Mouse (Mus musculus): ENCODE results near the gene Fktn.
"Not testable (repeated sequence)": the region's sequence is repeated elsewhere in the genome, so short reads cannot be mapped to it uniquely, and the experiment has no call there.

The Fktn gene

DNA sequence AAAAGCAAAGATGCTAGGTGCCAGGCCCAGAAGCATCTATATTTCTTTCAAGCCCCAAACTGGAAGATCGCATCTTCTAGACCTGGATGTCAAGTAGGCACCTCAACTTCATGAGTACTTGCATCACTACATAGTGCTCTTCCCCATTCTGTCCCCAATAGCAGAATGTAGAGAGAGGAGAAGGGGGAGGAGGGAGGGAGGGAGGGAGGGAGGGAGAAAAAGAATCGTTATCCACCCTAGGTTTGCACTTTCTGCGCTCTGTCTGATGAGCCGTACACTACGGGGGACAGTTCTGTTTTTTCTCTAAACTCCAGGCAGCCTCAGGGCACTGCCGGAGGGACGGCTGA lies at the start of gene Fktn:
Fktn (plus strand) TSS at position 295 of the 347 bp plus-strand sequence.
- DNase-seq = no peak

DNA sequence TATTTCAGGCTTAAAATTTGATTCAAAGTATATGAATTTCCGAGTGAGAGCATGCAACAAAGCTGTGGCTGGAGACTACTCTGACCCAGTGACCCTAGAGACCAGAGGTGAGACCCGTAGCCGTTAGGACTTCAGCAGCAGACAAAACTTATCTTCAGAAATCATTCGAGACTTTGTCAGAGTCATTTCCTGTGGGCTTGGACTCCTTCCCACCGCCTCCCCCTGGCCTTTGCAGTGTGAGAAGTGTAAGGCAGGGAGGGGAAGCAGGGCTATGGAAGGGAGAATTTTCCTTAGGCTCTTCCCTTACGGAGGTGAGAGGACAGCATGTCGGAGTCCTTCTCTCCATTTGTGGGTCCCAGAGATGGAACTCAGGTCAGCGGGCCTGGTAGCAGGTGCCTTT lies 31.7 kb upstream of the Fktn start:
- peak in 1 of 2 experiments; percentile 16 for DNase-seq

DNA sequence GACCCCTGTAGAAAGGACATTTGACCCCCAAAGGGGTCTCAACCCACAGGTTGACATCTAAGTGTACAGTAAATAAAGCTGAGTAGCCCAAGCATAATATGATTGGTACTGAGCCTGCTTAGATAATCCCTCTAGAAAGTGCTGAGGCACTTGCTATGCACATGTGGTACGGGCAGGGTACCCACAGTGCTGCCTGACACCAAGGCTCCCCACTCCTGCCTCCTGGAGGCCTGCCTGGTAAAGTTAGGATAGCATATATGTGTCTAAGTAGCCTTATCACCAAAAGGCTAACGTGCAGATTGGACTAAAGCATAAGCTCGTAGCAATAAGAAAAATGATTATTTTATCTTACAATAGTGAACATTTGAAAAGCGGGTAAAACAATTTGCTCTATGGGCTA lies 24.8 kb upstream of the Fktn start:
- no peak for DNase-seq

DNA sequence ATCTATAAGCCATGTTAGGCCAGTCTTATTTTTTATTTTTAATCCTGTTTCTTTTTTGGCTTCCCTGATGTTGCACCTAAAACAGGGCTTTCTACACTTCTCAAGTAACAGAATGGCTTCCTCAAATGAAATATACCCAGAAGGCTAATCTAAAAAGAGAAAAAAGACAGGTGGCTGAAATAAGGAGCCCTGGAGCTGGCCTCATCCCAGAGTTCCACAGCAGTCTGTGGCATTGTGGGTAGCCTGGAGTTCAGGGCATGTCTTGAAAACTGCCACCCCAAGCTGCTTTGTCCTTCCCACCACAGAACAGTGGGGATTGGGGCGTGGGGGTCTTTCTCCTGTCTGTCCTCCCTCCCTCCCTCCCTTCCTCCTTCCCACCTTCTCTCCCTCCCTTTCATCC lies 22.4 kb upstream of the Fktn start:
- no peak for DNase-seq

DNA sequence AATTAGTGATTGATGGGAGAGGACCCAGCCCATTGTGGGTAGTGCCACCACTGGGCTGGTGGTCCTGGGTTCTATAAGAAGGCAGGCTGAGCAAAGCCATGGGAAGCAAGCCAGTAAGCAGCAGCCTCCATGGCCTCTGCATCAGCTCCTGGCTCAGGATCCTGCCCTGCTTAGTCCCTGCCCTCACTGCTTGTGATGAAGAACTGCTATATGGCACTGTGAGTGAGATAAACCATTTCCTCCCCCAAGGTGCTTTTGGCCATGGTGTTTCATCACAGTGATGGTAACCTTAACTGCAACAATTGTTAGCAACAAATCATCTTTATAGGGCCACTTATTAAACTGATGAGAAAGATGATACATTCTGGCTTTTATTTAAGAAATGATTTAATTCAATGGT lies 4.6 kb upstream of the Fktn start:
- not testable (repeated sequence) for DNase-seq

DNA sequence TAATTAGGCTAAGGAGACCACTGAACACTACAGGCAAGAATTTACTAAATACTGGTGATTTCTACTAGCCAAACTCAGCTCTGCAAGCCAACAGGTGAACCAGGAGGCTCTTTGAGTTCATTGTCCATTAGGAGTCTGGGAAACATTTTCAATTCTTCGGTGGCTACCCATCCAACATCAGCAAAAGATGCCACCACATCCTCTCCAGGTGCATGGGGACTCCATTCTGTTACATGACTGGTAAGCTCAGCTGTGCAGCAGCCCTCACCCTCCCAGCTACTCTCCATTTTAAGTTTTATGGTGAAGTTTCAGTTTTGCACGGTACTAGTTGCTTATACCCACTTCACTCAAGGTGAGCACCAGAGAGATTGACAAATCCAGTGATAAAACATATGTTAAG lies 3.8 kb upstream of the Fktn start:
- DNase-seq = no peak

DNA sequence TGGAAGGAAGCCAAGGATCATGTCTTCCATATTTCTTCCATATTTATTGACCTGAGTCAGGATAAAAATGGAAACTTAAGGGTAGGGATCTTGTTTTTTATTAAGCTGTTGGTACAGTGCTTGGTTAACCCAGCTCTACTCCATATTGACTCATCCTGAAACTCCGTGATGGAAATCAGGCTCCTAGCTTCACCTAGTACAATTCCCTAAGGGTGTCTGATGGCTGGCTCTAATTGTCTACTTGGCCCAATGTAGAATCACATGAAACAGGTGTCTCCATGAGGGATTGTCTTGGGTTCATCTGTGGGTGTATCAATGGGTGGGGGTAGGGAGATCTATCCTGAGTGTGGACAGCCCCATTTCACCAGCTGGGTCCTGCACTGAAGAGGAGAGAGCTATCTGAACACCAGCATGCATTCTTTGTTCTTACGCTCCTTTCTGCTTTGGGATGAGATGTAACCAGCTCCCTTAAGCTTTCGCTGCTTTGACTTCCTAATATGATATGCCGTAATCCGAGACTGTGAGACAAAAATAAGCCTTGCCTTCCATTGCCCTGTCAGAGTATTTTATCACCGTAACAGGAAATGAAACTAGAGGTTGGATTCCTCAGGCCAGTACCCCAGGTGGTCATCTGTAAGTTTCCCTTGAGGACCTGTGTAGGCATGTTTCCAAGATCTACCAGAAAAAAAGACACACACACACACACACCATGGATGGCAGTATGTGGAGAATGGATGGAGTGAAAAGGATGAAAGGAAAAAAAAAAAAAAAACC lies 3.1 kb upstream of the Fktn start:
- DNase-seq = no peak

DNA sequence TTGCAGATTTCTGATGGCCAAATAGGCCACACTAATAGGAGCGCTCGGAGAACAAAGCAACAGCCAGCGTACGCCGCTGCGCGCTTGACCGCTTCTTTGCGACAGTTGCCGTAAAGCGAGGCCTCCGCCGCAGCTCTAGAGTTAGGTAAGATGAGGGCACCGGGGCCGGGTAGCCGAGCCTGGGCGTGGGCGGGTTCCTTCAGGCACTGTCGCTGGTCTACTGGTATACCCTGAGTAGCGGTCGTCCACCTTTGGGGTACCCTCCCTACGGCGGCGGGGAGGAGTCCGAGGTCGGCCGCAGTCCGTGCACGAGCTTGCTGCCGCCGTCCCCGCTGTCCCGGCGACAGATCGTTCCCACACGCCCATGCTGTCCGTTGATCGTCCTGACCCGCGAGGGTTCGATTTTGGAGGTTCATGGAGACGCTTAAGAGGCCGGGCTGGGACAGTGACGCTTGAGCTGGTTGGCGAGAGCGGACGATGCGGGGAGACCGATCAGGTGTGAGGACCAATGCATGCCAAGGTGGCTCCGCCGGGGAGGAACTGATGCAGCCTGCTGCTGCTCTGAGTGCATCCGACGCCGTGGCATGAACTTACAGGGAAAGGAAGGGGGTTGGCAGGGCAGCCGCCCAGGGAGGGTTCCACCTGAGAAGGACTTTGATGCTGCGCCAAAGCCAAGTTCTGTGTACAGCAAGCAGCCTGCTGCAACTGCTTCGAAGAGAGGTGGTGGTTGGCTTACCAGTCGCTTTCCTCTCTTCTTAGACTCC lies 435 bp downstream of the Fktn start:
- DNase-seq = peak; percentile 94 to 96

DNA sequence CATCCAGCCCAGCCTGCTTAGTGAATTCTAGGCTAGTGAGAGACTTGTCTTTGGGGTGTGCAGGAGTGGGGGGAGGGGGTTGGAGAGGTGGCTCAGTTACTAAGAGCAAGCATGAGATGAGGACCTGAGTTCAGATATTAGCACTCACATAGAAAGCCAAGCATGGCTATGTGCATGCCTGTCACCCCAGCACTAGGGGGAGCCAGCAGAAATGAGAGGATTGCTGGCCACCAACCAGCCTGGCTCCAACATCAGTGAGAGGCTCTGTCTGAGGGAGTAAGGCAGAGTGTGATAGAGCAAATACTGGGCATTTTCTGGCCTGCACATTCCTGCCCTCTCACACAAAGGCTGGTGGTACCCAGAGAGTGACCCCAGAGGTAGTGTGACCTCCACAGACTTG lies 2.2 kb downstream of the Fktn start:
- DNase-seq = peak; percentile 17 to 51

DNA sequence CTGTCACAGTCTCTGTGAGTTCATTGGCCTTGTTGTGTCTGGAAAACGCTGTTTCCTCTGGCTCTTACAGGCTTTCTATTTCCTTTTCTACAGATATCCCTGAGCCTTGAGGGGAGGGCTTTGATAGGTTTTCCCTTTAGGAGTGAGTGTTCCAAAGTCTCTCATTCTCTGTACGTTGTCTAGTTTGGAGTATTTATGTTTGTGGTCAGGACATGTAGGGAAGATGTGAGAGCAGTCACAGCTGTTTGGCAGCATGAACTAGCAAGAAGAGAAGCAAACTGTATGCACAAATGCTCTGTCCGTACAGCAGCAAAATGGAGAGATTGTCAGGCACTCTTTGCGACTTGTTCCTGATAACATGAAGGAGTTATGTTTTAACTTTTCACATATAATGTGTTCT lies 3.7 kb downstream of the Fktn start:
- DNase-seq = no peak

DNA sequence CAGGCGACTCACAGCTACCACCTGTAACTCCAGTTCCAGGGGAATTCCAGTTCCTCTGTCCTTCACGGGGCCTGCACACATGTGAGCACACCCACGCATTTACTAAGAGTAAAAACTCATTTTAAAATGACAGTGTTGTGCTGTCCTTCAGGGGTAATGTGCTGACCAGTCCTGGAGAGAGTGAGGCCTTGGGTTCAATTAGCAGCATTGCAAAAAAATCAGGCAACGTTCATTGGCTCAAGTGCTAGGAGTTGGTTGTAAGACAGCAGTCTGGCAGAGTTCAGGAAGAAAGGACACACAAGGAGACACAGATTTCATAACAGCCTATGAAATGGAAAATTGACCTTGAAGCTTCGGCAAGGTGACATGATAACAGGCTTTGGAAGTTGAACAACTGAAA lies 4.5 kb downstream of the Fktn start:
- no peak for DNase-seq

DNA sequence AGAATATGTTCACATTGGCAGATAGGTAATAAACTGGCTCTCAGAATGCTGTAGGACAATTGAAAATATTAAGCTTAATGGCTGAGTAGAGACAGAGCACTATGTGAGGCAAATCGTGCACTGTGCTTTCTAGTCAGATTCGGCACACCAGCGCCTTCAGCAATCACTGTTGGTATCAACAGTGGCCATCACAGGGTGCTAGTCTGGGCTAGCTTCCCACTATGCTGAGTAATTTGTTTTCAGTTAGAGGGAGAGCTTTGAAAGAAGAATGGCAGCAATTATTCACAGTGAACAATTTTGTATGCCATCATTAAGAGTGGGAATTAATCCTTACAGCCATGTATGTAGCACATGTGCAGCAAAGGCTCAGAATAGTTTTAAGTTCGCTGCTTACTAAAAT lies 8.7 kb downstream of the Fktn start:
- DNase-seq = no peak

DNA sequence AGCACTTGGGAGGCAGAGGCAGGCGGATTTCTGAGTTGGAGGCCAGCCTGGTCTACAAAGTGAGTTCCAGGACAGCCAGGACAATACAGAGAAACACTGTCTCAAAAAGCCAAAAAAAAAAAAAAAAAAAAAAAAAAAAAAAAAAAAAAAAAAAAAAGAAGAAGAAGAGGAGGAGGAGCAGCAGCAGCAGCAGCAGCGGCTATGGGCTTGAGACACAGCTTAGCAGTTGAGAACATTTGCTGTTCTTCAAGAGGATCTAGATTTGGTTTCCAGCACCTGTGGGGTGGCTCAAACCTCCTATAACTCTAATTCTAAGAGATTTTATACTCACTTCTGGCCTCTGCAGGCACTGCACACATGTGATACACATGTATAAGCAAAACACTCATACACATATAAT lies 12.3 kb downstream of the Fktn start:
- not testable (repeated sequence) for DNase-seq

DNA sequence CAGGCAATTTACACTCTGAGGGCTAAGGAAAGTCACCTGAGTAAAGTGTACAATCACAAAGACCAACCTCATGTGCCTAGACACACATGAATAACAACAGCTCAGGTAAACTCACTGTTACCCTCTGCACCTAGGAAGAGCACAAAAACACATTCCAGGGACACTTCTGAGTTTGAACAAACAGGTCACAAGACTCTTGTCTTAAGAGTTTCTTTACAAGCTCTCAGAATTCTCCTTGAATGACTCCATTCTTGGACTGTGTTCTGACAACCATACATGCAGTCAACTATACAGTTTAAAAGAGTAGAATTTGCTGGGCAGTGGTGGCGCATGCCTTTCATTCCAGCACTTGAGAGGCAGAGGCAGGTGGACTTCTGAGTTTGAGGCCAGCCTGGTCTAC lies 14.3 kb downstream of the Fktn start:
- DNase-seq = no peak

DNA sequence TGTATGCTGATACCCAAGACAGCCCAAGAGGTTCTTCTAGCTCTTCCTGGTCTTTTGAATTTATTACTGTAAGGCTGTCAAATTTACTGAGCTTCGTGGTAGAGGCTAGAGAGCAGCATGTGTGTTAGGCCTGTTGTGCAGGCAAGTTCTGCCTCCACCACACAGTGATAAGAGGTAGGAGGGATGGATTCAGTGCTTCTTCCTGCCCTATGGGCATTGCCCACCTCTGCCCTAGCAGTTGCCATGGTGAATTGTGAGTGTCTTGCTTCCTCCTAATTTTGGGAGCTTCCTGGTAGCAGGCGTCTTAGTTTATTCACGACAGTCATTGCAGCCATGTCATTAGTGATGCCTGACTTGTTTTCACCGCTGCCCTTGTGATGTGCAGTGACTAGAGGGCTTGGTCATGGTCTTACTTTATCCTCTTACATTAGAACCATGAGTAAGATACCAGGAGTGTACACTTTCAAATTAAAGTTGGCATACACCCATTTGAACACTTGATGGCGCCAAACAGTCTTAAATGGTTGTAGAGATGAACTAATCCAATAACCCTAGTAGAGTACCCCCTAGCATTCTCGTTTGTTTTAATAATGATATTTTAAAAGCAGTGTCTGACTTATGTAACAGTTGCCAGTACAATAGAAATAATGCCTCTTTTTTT lies 25.3 kb downstream of the Fktn start:
- DNase-seq = peak; percentile 35 to 60

DNA sequence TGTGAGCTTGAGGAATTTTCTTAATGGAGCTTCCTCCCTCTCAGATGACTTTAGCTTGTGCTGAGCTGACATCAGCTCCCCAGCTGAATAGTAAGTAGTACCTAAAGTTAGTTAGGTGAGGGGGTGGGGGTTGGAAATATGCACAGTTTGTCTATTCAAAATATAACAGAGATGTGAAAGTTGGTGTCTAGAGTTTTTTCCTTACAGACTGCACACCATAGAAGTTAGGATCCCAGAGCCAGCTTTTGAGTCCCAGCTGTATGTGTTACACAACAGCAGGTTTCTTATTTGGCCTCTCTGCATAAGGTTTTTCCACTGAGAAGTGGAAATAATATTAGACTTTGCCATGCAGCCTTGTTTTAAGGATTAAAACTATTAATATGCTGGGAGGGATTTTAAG lies 36.0 kb downstream of the Fktn start:
- DNase-seq = no peak

DNA sequence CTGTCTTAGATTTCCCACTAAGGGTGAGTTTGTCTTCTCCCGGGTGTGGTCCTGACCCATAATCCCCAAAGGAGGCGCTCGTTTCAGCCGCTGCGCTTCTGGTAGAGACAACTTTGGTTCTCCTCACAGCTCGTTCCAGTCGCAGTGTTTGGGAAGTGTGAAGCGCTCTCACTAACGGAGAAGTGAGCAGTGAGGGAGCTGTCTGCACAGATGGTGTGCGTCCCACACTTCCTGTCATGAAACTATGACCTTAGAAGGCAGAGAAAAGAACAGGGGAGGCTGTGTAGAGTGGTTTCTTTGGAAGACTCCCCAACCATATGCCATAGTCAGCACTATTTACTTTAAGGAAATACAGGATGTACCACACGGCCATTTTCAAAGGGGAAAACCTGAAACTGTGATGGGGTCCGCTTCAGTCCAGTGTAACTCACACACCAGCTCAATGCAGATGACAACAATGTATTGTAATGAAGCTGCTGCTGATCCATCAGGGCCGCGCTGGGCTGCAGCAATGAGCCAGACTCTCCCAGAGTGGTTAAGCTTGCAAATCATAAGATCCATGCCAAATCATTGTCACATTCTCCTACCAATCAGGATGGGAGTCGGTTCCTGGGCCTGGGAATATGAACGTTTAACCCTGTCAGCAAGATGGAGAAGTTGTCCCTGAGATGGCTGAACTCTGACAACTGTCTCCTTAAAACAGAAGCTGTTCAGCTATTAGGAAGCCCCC lies 36.8 kb downstream of the Fktn start:
- DNase-seq = peak; percentile 9 to 14

DNA sequence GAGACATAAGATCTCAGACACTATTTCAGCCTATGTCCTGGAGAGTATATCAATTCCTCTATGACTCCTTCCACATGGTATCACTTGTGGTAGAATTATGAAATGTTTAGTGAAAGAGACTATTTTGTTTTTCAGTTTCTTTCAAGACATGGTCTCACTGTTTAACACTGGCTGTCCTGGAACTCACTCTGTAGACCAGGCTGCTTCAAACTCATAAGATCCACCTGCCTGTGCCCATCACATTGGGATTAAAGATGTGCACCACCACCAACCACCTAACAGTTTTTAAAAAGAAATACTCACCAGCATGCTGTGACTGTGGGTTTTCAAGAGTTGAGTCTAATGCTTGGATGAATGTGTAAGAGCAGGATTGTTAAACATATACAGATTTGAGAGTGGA lies 43.2 kb downstream of the Fktn start:
- no peak for DNase-seq

DNA sequence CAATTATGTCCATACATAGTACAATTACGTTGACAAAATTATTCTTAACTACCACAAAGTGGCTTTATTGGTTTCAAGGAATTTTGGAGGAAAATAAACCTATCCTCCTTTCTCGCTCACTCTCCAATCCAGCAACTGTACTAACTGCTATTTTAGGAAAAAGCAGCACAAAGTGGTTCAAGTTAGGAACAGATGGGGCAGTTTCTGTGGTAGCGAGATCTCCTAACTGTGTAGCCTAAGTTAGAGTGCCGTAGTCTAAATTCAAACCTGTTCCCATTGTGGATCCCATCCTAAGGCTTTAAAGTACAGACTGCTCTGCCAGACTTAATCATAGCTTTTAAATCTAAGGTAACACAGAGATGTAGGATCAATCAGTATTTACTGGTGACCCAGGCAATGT lies 45.0 kb downstream of the Fktn start:
- DNase-seq = no peak

DNA sequence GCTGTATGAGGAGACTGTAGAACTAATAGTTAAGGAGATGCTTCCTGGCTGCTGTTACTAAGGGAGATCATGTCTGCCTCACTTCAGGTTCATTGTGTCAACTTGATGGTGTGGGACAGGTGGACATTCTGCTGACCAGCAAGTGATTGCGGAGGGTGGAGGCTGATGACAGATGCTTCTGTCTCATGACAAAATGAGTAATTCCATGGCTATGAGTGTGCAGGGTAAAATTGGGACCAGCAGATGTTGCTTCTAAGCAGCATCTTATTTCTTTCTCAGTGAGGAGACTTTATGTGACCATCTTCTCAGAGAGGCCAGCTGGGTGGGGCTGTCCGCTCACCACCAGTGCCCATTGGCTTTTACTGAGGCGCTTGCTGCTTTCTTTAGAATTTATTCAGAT lies 45.9 kb downstream of the Fktn start:
- no peak for DNase-seq

DNA sequence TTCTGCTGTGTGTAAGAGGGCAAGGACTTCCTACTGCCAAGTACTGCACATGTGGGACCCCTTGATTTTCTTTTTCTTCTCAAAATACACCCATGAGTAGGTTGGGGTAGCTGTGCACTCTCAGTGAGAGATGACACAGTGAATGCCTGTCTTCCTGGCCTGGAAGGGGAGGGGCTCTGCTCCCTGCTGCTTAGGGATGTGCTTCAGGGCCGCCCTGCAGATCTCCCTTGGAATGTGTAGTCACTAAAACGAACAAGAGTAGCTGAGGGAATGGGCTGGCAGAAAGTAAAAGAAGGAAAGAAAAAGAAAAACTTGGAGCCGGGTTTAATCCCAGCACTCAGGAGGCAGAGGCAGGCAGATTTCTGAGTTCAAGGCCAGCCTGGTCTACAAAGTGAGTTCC lies 48.7 kb downstream of the Fktn start:
- DNase-seq = no peak

DNA sequence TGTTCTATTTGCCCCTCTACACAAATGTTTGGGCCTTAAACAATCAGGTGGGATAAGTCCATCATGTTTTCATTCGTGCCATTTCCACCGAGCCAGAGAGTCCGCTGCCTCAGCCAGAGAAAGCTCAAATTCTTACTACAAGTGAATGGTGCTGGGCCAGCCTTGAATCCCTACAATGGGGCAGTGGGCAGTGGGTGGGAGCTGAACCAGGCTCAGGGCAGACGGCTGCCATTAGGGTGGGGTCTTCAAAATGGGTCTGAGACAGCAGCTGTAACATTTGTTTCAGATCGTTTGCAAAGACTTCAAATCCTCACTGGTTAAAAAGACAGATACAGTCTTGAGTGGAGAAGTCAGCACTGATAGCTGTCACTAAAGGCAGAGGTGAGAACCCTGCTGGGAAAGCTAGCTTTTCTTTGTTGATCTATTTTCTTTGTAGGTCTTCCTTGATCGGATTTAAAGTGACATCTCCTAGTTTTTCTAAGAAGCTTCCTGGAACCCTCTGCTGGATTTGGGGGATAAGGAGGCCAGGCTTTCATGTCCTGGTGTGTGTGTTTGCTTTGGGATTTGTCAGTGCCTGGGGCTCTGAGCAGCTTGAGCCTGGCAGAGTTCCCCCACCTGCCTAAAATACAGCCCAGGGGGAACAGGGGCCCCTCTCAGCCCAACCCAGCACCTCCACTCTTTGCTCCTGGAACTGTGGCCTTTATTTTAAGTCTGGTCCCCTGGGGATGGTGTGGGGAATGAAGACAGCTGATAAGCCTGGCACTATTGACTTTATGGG lies 57.3 kb downstream of the Fktn start:
- DNase-seq = no peak

DNA sequence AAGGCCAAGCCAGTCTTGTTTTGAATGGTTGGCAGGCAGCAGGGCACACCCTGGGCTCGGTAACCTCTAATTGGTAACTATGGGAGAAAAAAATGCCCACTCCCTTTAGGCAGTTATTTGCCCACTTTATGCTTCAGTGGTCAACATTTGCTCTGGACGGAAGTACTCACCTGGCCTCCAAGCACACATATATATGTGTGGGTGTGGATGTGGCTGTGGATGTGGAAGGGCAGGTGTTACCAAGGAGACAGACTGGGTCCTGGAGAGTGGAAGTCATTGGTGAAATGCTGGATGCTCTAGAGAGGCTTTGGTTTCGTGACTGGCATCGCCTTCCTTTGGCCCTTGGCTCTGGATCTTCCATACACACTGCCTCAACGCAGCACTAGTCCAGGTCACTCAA lies 58.2 kb downstream of the Fktn start:
- DNase-seq = no peak
